Mouse (Mus musculus): Measurements from ENCODE around the gene Wdr83. TPM values are rescaled to one million over a fixed set of nuclear protein-coding genes. Genes with fewer than 3 reads are reported as not detected.
"Not testable (repeated sequence)": the region's sequence is repeated elsewhere in the genome, so short reads cannot be mapped to it uniquely, and the experiment has no call there.

Wdr83 gene
- polyA plus RNA-seq, 1 experiment from 2014 or later, result 56.1 TPM

- H3K4me1 ChIP-seq (ENCODE audit: control insufficient read depth, insufficient read depth, low read length), result peaks cover 10% of the 10 kb centered on the region
- peak; percentile 93 for DNase-seq (ENCODE audit: low spot score, missing footprints)
- peak; percentile 73 for ATAC-seq (ENCODE audit: low FRiP score)
- H3K27ac ChIP-seq (ENCODE audit: low read depth, low read length), result no peak within 1 kb of the TSS
- peak within 1 kb of the TSS; percentile 68 for H3K9ac ChIP-seq (ENCODE audit: low read length)
- no peaks in the 10 kb centered on the region for H3K9me3 ChIP-seq (ENCODE audit: control insufficient read depth, low read length)
- no peaks in the 10 kb centered on the region for H3K36me3 ChIP-seq (ENCODE audit: control insufficient read depth, insufficient read depth, low read length)
- 2% methylated on average over 30 of the region's 30 CpGs for WGBS
- H3K4me2 ChIP-seq, result peak within 1 kb of the TSS; percentile 76
- no peaks in the 10 kb centered on the region for H3K27me3 ChIP-seq (ENCODE audit: control insufficient read depth, insufficient read depth, low read length)
- H3K4me3 ChIP-seq (ENCODE audit: low read depth, low read length), result peak within 1 kb of the TSS; percentile 46
Measured at GRCm38 (mm10) chr8:85083108-85083813, 2.2 kb upstream of the Wdr83 start, which contains the start of gene Man2b1. Man2b1 (plus strand) TSS chr8:85083270.

GRCm38 (mm10) chr8:85082169-85082568 is 1.1 kb upstream of the Wdr83 start:
- H3K4me1 ChIP-seq (ENCODE audit: control insufficient read depth, insufficient read depth, low read length), result peaks cover 10% of the 10 kb centered on the region
- WGBS, result 94% methylated on average over 4 of the region's 4 CpGs
- H3K4me2 ChIP-seq; H3K27me3 ChIP-seq (ENCODE audit: control insufficient read depth, insufficient read depth, low read length); H3K9me3 ChIP-seq (ENCODE audit: control insufficient read depth, low read length); ATAC-seq (ENCODE audit: low FRiP score); DNase-seq (ENCODE audit: low spot score, missing footprints); H3K4me3 ChIP-seq (ENCODE audit: low read depth, low read length); H3K27ac ChIP-seq (ENCODE audit: low read depth, low read length); H3K36me3 ChIP-seq (ENCODE audit: control insufficient read depth, insufficient read depth, low read length); H3K9ac ChIP-seq (ENCODE audit: low read length): not testable (repeated sequence)

- ATAC-seq (ENCODE audit: low FRiP score), result peak; percentile 20
- Histone ChIP-seq H3K4me3 (ENCODE audit: low read depth, low read length) (peak within 1 kb of the TSS; percentile 87), H3K9ac (ENCODE audit: low read length) (peak within 1 kb of the TSS; percentile 92), H3K36me3 (ENCODE audit: control insufficient read depth, insufficient read depth, low read length) (peaks cover 5% of the 10 kb centered on the region; the same call in 1 of the 2 replicates), H3K27ac (ENCODE audit: low read depth, low read length) (no peak within 1 kb of the TSS), H3K4me1 (ENCODE audit: control insufficient read depth, insufficient read depth, low read length) (peaks cover 10% of the 10 kb centered on the region), H3K9me3 (ENCODE audit: control insufficient read depth, low read length) (no peaks in the 10 kb centered on the region), H3K4me2 (peak within 1 kb of the TSS; percentile 93), H3K27me3 (ENCODE audit: control insufficient read depth, insufficient read depth, low read length) (no peaks in the 10 kb centered on the region)
- under 1% methylated on average over 30 of the region's 30 CpGs for WGBS
- DNase-seq (ENCODE audit: low spot score, missing footprints), result peak; percentile 98
Measured at GRCm38 (mm10) chr8:85080532-85081215, 432 bp downstream of the Wdr83 start, which contains the start of gene Wdr83os. Wdr83os (plus strand) TSS chr8:85080740.

- DNase-seq (ENCODE audit: low spot score, missing footprints) (no peak), ATAC-seq (ENCODE audit: low FRiP score) (no peak)
- Histone ChIP-seq H3K4me2 (peak overlapping the region; percentile 93), H3K27ac (ENCODE audit: low read depth, low read length) (no peak overlapping the region), H3K9ac (ENCODE audit: low read length) (peak overlapping the region; percentile 92), H3K4me1 (ENCODE audit: control insufficient read depth, insufficient read depth, low read length) (peaks cover 10% of the 10 kb centered on the region), H3K36me3 (ENCODE audit: control insufficient read depth, insufficient read depth, low read length) (peaks cover 8% of the 10 kb centered on the region), H3K4me3 (ENCODE audit: low read depth, low read length) (peak overlapping the region; percentile 87), H3K9me3 (ENCODE audit: control insufficient read depth, low read length) (no peaks in the 10 kb centered on the region), H3K27me3 (ENCODE audit: control insufficient read depth, insufficient read depth, low read length) (no peaks in the 10 kb centered on the region)
- WGBS, result under 1% methylated on average over 25 of the region's 25 CpGs
Measured at GRCm38 (mm10) chr8:85080214-85080531, 933 bp downstream of the Wdr83 start.

- Histone ChIP-seq H3K27me3 (ENCODE audit: control insufficient read depth, insufficient read depth, low read length) (no peaks in the 10 kb centered on the region), H3K36me3 (ENCODE audit: control insufficient read depth, insufficient read depth, low read length) (peaks cover 16% of the 10 kb centered on the region), H3K27ac (ENCODE audit: low read depth, low read length) (no peak overlapping the region), H3K9me3 (ENCODE audit: control insufficient read depth, low read length) (no peaks in the 10 kb centered on the region), H3K9ac (ENCODE audit: low read length) (no peak overlapping the region), H3K4me2 (no peak overlapping the region), H3K4me3 (ENCODE audit: low read depth, low read length) (no peak overlapping the region), H3K4me1 (ENCODE audit: control insufficient read depth, insufficient read depth, low read length) (peaks cover 16% of the 10 kb centered on the region)
- 0% methylated on average over 2 of the region's 2 CpGs for WGBS
- ATAC-seq (ENCODE audit: low FRiP score), result no peak
- peak; percentile 97 for DNase-seq (ENCODE audit: low spot score, missing footprints)
Measured at GRCm38 (mm10) chr8:85076993-85077392, 4.1 kb downstream of the Wdr83 start.

GRCm38 (mm10) chr8:85076001-85076400 is 5.1 kb downstream of the Wdr83 start:
- WGBS, result 81% methylated on average over 9 of the region's 9 CpGs
- H3K27ac ChIP-seq (ENCODE audit: low read depth, low read length), result no peak overlapping the region
- peaks cover 16% of the 10 kb centered on the region for H3K4me1 ChIP-seq (ENCODE audit: control insufficient read depth, insufficient read depth, low read length)
- peaks cover 16% of the 10 kb centered on the region for H3K36me3 ChIP-seq (ENCODE audit: control insufficient read depth, insufficient read depth, low read length)
- no peak overlapping the region for H3K4me2 ChIP-seq
- no peaks in the 10 kb centered on the region for H3K27me3 ChIP-seq (ENCODE audit: control insufficient read depth, insufficient read depth, low read length)
- no peaks in the 10 kb centered on the region for H3K9me3 ChIP-seq (ENCODE audit: control insufficient read depth, low read length)
- ATAC-seq (ENCODE audit: low FRiP score) (no peak), DNase-seq (ENCODE audit: low spot score, missing footprints) (peak; percentile 88)
- H3K9ac ChIP-seq (ENCODE audit: low read length), result no peak overlapping the region
- H3K4me3 ChIP-seq (ENCODE audit: low read depth, low read length), result no peak overlapping the region

GRCm38 (mm10) chr8:85074617-85075016 is 6.5 kb downstream of the Wdr83 start:
- DNase-seq (ENCODE audit: low spot score, missing footprints), result peak; percentile 33
- ATAC-seq (ENCODE audit: low FRiP score), result no peak
- no peak overlapping the region for H3K4me3 ChIP-seq (ENCODE audit: low read depth, low read length)
- H3K9ac ChIP-seq (ENCODE audit: low read length), result no peak overlapping the region
- no peaks in the 10 kb centered on the region for H3K9me3 ChIP-seq (ENCODE audit: control insufficient read depth, low read length)
- H3K27me3 ChIP-seq (ENCODE audit: control insufficient read depth, insufficient read depth, low read length), result no peaks in the 10 kb centered on the region
- no peak overlapping the region for H3K4me2 ChIP-seq
- no peak overlapping the region for H3K27ac ChIP-seq (ENCODE audit: low read depth, low read length)
- peaks cover 16% of the 10 kb centered on the region for H3K36me3 ChIP-seq (ENCODE audit: control insufficient read depth, insufficient read depth, low read length)
- 94% methylated on average over 10 of the region's 10 CpGs for WGBS
- H3K4me1 ChIP-seq (ENCODE audit: control insufficient read depth, insufficient read depth, low read length), result peaks cover 11% of the 10 kb centered on the region

GRCm38 (mm10) chr8:85074167-85074566 is 6.9 kb downstream of the Wdr83 start:
- Histone ChIP-seq H3K27ac (ENCODE audit: low read depth, low read length) (no peak overlapping the region), H3K36me3 (ENCODE audit: control insufficient read depth, insufficient read depth, low read length) (peaks cover 16% of the 10 kb centered on the region), H3K4me2 (no peak overlapping the region), H3K27me3 (ENCODE audit: control insufficient read depth, insufficient read depth, low read length) (no peaks in the 10 kb centered on the region), H3K4me3 (ENCODE audit: low read depth, low read length) (no peak overlapping the region), H3K4me1 (ENCODE audit: control insufficient read depth, insufficient read depth, low read length) (peaks cover 8% of the 10 kb centered on the region), H3K9ac (ENCODE audit: low read length) (no peak overlapping the region), H3K9me3 (ENCODE audit: control insufficient read depth, low read length) (no peaks in the 10 kb centered on the region)
- ATAC-seq (ENCODE audit: low FRiP score) (no peak), DNase-seq (ENCODE audit: low spot score, missing footprints) (peak; percentile 77)
- WGBS, result 82% methylated on average over 10 of the region's 10 CpGs

- no peak overlapping the region for H3K27ac ChIP-seq (ENCODE audit: low read depth, low read length)
- 91% methylated on average over 15 of the region's 15 CpGs for WGBS
- H3K36me3 ChIP-seq (ENCODE audit: control insufficient read depth, insufficient read depth, low read length), result peaks cover 16% of the 10 kb centered on the region
- no peaks in the 10 kb centered on the region for H3K27me3 ChIP-seq (ENCODE audit: control insufficient read depth, insufficient read depth, low read length)
- peaks cover 8% of the 10 kb centered on the region for H3K4me1 ChIP-seq (ENCODE audit: control insufficient read depth, insufficient read depth, low read length)
- no peak overlapping the region for H3K4me2 ChIP-seq
- DNase-seq (ENCODE audit: low spot score, missing footprints), result peak; percentile 79
- H3K4me3 ChIP-seq (ENCODE audit: low read depth, low read length), result no peak overlapping the region
- H3K9me3 ChIP-seq (ENCODE audit: control insufficient read depth, low read length), result no peaks in the 10 kb centered on the region
- no peak overlapping the region for H3K9ac ChIP-seq (ENCODE audit: low read length)
- ATAC-seq (ENCODE audit: low FRiP score), result no peak
Measured at GRCm38 (mm10) chr8:85073041-85073612, 8.0 kb downstream of the Wdr83 start.

All from midbrain, embryonic 11.5 days (tissue).